Mouse (Mus musculus) brain, embryonic 14.5 days (tissue): ENCODE measurements around the gene Tnip3. TPM values are rescaled to one million over a fixed set of nuclear protein-coding genes. Genes with fewer than 3 reads are reported as not detected.

Source experiments
- DNase-seq: peaks from one replicate; pipeline ENCODE4 v3.0.0-alpha.2; 2011; ENCODE audit warnings: low read depth
- CTCF ChIP-seq: fragments of 200-500 bp; IDR thresholded peaks from 2 replicates; pipeline ENCODE4 v1.5.1; 2012; ENCODE audit warnings: inconsistent platforms, mild to moderate bottlenecking, moderate library complexity, borderline replicate concordance; ENCODE audit not compliant: insufficient read depth, insufficient read length; ENCODE audit errors: extremely low read depth
- POLR2A ChIP-seq: fragments of 200-500 bp; IDR thresholded peaks from 2 replicates; pipeline ENCODE4 v1.6.1; 2012; ENCODE audit warnings: mild to moderate bottlenecking, inconsistent platforms, borderline replicate concordance; ENCODE audit not compliant: poor library complexity, insufficient read depth, insufficient read length, severe bottlenecking; ENCODE audit errors: extremely low read depth
- polyA plus RNA-seq: library from polyadenylated mRNA; depleted of rRNA; stranded (reverse); fragments of >200 nt; gene quantifications from 2 replicates; pipeline ENCODE4 v1.2.3, GENCODE M21; 2012; rRNA removed

The Tnip3 gene
- polyA plus RNA-seq, 1 experiment, result not detected

GRCm38 (mm10) chr6:65661272-65661671 is 136.2 kb downstream of the Tnip3 start:
- TF ChIP-seq CTCF (no peak), POLR2A (no peak)
- no peak for DNase-seq

- no peak for DNase-seq
- TF ChIP-seq POLR2A, result no peak
- TF ChIP-seq CTCF, result no peak
Observed at GRCm38 (mm10) chr6:65662050-65662449, 136.9 kb downstream of the Tnip3 start.

- TF ChIP-seq POLR2A (no peak), CTCF (no peak)
- no peak for DNase-seq
Observed at GRCm38 (mm10) chr6:65663990-65664389, 138.9 kb downstream of the Tnip3 start.

GRCm38 (mm10) chr6:65666295-65666694 is 141.2 kb downstream of the Tnip3 start:
- TF ChIP-seq POLR2A (no peak), CTCF (no peak)
- peak; percentile 55 for DNase-seq

- DNase-seq, result no peak
- TF ChIP-seq CTCF (no peak), POLR2A (no peak)
Observed at GRCm38 (mm10) chr6:65669971-65670370, 144.9 kb downstream of the Tnip3 start.

- TF ChIP-seq POLR2A, result no peak
- DNase-seq, result peak; percentile 69
Observed at GRCm38 (mm10) chr6:65670981-65671411, 145.9 kb downstream of the Tnip3 start.

- TF ChIP-seq POLR2A (peak; percentile 61; the same call in 1 of the 2 replicates), CTCF (no peak)
Observed at GRCm38 (mm10) chr6:65671451-65671850, 146.3 kb downstream of the Tnip3 start, which contains the start of gene Ndnf. TSS of gene Ndnf (plus strand) at chr6:65671590.

GRCm38 (mm10) chr6:65672131-65673031 is 147.3 kb downstream of the Tnip3 start:
- peak; percentile 66 for DNase-seq
- TF ChIP-seq POLR2A (no peak), CTCF (no peak)

More at GRCm38 (mm10) chr6:65671451-65671850, 146.3 kb downstream of the Tnip3 start, which contains the start of gene Ndnf:
- peak; percentile 90 for DNase-seq

Other genes starting within 250 kb of the Tnip3 start
- gene C130060K24Rik, start 144.2 kb upstream of the Tnip3 start, polyA plus RNA-seq, result 1.6 and 2.3 TPM in 2 replicates
- 5.2 and 12.3 TPM in 2 replicates for gene Ndnf, start 146.3 kb downstream of the Tnip3 start, polyA plus RNA-seq